Mouse (Mus musculus) G1E (cell line): Measurements from ENCODE around the gene Krtap4-7. TPM values are rescaled to one million over a fixed set of nuclear protein-coding genes. Genes with fewer than 3 reads are reported as not detected.

Experiments used
- ATAC-seq: 2 replicates; pipeline ENCODE4 v1.8.0; 2016; ENCODE audit warnings: mild to moderate bottlenecking; ENCODE audit not compliant: insufficient number of reproducible peaks, poor library complexity, low FRiP score, severe bottlenecking; ENCODE audit errors: extremely low read depth
- DNase-seq: peaks from one replicate; pipeline ENCODE4 v3.0.0; 2012; ENCODE audit warnings: low spot score
- H3K27me3 ChIP-seq: 2 replicates; pipeline ENCODE4 v1.6.1; 2012; ENCODE audit warnings: mild to moderate bottlenecking, low read length, inconsistent platforms; ENCODE audit not compliant: insufficient read depth
- H3K36me3 ChIP-seq: replicated peaks from 2 replicates; pipeline ENCODE3; 2012; ENCODE audit warnings: mild to moderate bottlenecking, inconsistent platforms
- H3K4me1 ChIP-seq: 2 replicates; pipeline ENCODE4 v1.6.1; 2012; ENCODE audit warnings: low read depth, low read length, inconsistent platforms, mixed read lengths; ENCODE audit not compliant: insufficient read depth
- H3K4me3 ChIP-seq: 2 replicates; pipeline ENCODE4 v1.5.1; 2012; ENCODE audit warnings: low read depth, mild to moderate bottlenecking, inconsistent platforms, low read length, moderate library complexity, mixed read lengths
- H3K9me3 ChIP-seq: replicated peaks from 2 replicates; pipeline ENCODE4 v1.6.1; 2012; ENCODE audit warnings: inconsistent platforms
- CTCF ChIP-seq: IDR thresholded peaks from 2 replicates; pipeline ENCODE4 v1.5.1; 2012; ENCODE audit warnings: low read depth, low read length, inconsistent platforms, mixed read lengths
- GATA1 ChIP-seq: IDR thresholded peaks from 2 replicates; pipeline ENCODE4 v1.6.1; 2012; ENCODE audit warnings: borderline replicate concordance, low read length, inconsistent platforms, mixed read lengths
- GATA2 ChIP-seq: IDR thresholded peaks from 2 replicates; pipeline ENCODE4 v1.6.1; 2012; ENCODE audit warnings: low read depth, low read length, inconsistent platforms, borderline replicate concordance
- POLR2AphosphoS5 ChIP-seq: IDR thresholded peaks from 2 replicates; pipeline ENCODE4 v1.6.1; 2012; ENCODE audit warnings: low read depth, low read length, inconsistent platforms; ENCODE audit not compliant: insufficient replicate concordance
- TAL1 ChIP-seq: conservative IDR thresholded peaks from 2 replicates; pipeline ENCODE4 v1.6.1; 2012; ENCODE audit warnings: low read depth, low read length, inconsistent platforms, mixed read lengths
- polyA plus RNA-seq: library from polyadenylated mRNA; stranded (reverse); fragments of >175 nt; gene quantifications from 2 replicates; pipeline ENCODE4 v1.2.3, GENCODE M21; 2012
- total RNA-seq, 2 experiments: library from RNA; stranded (forward) in 1 of 2; stranded (reverse) in 1 of 2; fragments of 200-1000 nt in 1 of 2; fragments of >200 nt in 1 of 2; fragmentation: Nextera tagmentation in 1 of 2; gene quantifications; 2 replicates each; pipeline ENCODE4 v1.2.3; 2014 to 2017

The Krtap4-7 gene
- total and polyA plus RNA-seq, 3 experiments = 0.33 TPM; not detected in 2

- no peak for TF ChIP-seq TAL1
- no peak for TF ChIP-seq CTCF
- no peak for TF ChIP-seq POLR2AphosphoS5
- no peak for TF ChIP-seq GATA2
- TF ChIP-seq GATA1 = no peak
- no peak overlapping the region for H3K4me3 ChIP-seq
- H3K4me1 ChIP-seq = no peaks in the 10 kb centered on the region
- no peaks in the 10 kb centered on the region for H3K27me3 ChIP-seq
- ATAC-seq (no peak), DNase-seq (no peak)
- no peaks in the 10 kb centered on the region for H3K36me3 ChIP-seq
- peaks cover 21% of the 10 kb centered on the region for H3K9me3 ChIP-seq
Observed at GRCm38 (mm10) chr11:99657051-99657450, 13.2 kb upstream of the Krtap4-7 start.

- Histone ChIP-seq H3K4me1 (no peaks in the 10 kb centered on the region), H3K9me3 (peaks cover 14% of the 10 kb centered on the region), H3K36me3 (no peaks in the 10 kb centered on the region), H3K4me3 (no peak within 1 kb of the TSS), H3K27me3 (no peaks in the 10 kb centered on the region)
- TF ChIP-seq CTCF = no peak
- TF ChIP-seq TAL1 = no peak
- no peak for TF ChIP-seq GATA2
- no peak for TF ChIP-seq GATA1
- DNase-seq (no peak), ATAC-seq (no peak)
Observed at GRCm38 (mm10) chr11:99650136-99650535, 6.2 kb upstream of the Krtap4-7 start, which contains the start of gene Gm11555. Gene Gm11555, minus strand, starts transcription at chr11:99650236.

GRCm38 (mm10) chr11:99646444-99646843 lies 2.6 kb upstream of the Krtap4-7 start:
- Histone ChIP-seq H3K27me3 (no peaks in the 10 kb centered on the region), H3K4me3 (no peak overlapping the region), H3K36me3 (no peaks in the 10 kb centered on the region), H3K9me3 (peaks cover 19% of the 10 kb centered on the region), H3K4me1 (no peaks in the 10 kb centered on the region)
- TF ChIP-seq TAL1 = no peak
- TF ChIP-seq POLR2AphosphoS5 = no peak
- no peak for TF ChIP-seq GATA2
- TF ChIP-seq GATA1 = no peak
- TF ChIP-seq CTCF = no peak
- no peak for DNase-seq
- no peak for ATAC-seq

- Histone ChIP-seq H3K4me1 (no peaks in the 10 kb centered on the region), H3K27me3 (no peaks in the 10 kb centered on the region), H3K36me3 (no peaks in the 10 kb centered on the region), H3K4me3 (no peak overlapping the region), H3K9me3 (peaks cover 12% of the 10 kb centered on the region)
- DNase-seq (no peak), ATAC-seq (no peak)
- TF ChIP-seq POLR2AphosphoS5 (no peak), GATA2 (no peak), CTCF (no peak), GATA1 (no peak), TAL1 (no peak)
Observed at GRCm38 (mm10) chr11:99644351-99644750, 462 bp upstream of the Krtap4-7 start.

GRCm38 (mm10) chr11:99640926-99641325 lies 3.0 kb downstream of the Krtap4-7 start:
- H3K27me3 ChIP-seq = no peaks in the 10 kb centered on the region
- TF ChIP-seq CTCF = no peak
- no peak for TF ChIP-seq GATA2
- TF ChIP-seq GATA1 = no peak
- H3K4me3 ChIP-seq = no peak overlapping the region
- H3K9me3 ChIP-seq = peaks cover 18% of the 10 kb centered on the region
- ATAC-seq (no peak), DNase-seq (no peak)
- H3K4me1 ChIP-seq = no peaks in the 10 kb centered on the region
- no peaks in the 10 kb centered on the region for H3K36me3 ChIP-seq

GRCm38 (mm10) chr11:99637086-99637485 lies 6.8 kb downstream of the Krtap4-7 start:
- Histone ChIP-seq H3K27me3 (no peaks in the 10 kb centered on the region), H3K4me3 (no peak overlapping the region), H3K36me3 (no peaks in the 10 kb centered on the region), H3K4me1 (no peaks in the 10 kb centered on the region), H3K9me3 (peaks cover 17% of the 10 kb centered on the region)
- ATAC-seq (no peak), DNase-seq (no peak)
- no peak for TF ChIP-seq GATA1
- TF ChIP-seq GATA2 = no peak
- TF ChIP-seq TAL1 = no peak
- TF ChIP-seq POLR2AphosphoS5 = no peak
- no peak for TF ChIP-seq CTCF

GRCm38 (mm10) chr11:99634653-99635134 lies 9.2 kb downstream of the Krtap4-7 start, which contains the start of gene Krtap4-2:
Gene Krtap4-2, minus strand, starts transcription at chr11:99635084.
- ATAC-seq (no peak), DNase-seq (no peak)
- H3K9me3 ChIP-seq = peaks cover 17% of the 10 kb centered on the region
- H3K4me1 ChIP-seq = no peaks in the 10 kb centered on the region
- no peaks in the 10 kb centered on the region for H3K27me3 ChIP-seq
- no peaks in the 10 kb centered on the region for H3K36me3 ChIP-seq
- H3K4me3 ChIP-seq = no peak within 1 kb of the TSS
- TF ChIP-seq GATA1 (no peak), CTCF (no peak), GATA2 (no peak), POLR2AphosphoS5 (no peak), TAL1 (no peak)
